Mouse (Mus musculus) thymus, postnatal 4 days (tissue): ENCODE data around the gene Cadm3.

ENCODE experiments used
- DNase-seq: peaks from one replicate; pipeline ENCODE4 v3.0.0; 2021

The Cadm3 gene

DNA sequence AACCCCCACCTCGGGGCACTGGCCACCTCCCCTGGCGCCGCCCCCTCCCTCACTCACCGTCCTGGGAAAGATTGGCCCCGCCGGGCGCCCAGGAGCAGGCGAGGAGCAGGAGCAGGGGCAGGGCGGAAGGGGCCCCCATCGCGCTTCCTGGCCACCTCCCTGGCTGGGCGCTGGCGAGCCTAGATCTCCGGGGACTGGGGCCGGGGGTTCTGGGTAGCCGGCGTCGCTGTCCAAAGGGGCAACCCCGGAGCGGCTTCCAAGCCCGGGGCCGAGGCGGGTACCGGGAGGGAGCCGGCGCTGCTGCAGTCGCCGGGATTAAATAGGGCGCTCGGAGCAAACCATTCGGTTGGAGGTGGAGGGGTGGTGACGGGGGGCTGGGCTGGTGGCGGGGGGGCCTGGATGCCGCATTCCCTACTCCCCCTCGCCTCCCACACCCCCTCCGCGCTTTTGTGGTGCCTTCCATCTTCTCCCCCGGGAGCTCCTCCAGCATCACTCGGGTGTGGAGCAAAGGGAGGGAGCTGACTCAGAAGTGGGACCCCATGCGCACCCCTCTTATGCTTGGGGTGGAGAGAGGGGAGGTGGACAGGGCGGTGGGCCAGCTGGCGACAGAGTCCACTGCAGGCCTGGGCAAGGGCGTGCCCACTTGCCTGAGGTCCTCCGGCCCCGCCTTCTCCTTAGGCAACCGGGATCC is at the start of gene Cadm3:
Cadm3 (minus strand) TSS at position 340 of the 691 bp plus-strand sequence.
- no peak for DNase-seq

DNA sequence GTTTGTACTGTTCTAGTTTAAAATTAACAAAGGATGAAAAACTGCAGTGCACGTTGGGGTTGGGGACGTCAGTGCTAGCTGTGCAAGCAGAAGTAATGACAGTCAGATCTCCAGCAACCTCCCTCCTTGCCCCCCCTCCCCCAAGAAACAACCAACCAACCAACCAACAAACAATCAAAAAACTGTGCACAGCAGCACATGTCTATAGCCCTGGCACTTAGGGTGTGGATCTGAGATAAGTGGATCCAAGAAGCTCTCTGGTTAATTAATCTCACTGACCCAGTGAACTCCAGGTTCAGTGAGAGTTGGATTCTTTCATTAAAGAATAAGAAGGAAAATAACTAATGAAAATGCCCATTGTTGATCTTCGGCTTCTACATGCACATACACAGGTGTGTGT is 47.1 kb upstream of the Cadm3 start:
- DNase-seq, result no peak

DNA sequence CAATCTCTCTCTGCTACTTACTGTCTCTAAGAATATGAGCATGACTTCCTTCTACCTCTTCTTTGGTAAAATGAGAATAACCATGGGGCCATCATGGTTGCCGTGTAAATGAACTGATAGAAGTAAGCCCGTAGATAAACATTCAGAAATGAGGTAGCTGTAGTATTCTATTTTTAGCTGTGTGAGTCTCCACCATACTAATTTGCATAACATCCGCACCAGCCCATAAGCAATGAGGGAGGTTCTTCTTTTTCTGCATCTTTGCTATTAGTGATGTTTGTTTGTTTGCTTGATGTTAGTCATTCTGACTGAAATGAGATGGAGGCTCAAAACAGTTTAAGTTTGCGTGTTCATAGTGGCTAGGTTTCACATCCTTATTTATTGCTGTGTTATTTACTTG is 44.4 kb upstream of the Cadm3 start:
- DNase-seq, result no peak

DNA sequence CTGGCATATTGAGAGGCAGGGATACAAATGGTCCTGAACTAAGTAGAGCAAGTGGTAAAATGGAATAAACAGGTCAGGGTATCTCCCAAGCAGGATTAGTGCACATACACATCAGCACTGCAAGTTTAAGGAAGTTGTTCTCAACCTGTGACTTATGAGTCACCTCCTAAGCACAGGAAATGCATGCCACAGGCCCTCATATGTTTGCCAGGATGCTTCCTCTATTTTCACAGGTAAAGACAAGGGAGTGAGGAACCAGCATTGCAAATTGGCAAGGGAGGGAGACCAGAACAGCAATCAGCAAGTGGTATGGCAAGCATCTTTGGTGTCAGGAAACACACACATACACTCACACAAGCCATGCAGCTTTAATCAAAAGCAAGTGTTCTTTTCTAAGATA is 41.6 kb upstream of the Cadm3 start:
- no peak for DNase-seq

DNA sequence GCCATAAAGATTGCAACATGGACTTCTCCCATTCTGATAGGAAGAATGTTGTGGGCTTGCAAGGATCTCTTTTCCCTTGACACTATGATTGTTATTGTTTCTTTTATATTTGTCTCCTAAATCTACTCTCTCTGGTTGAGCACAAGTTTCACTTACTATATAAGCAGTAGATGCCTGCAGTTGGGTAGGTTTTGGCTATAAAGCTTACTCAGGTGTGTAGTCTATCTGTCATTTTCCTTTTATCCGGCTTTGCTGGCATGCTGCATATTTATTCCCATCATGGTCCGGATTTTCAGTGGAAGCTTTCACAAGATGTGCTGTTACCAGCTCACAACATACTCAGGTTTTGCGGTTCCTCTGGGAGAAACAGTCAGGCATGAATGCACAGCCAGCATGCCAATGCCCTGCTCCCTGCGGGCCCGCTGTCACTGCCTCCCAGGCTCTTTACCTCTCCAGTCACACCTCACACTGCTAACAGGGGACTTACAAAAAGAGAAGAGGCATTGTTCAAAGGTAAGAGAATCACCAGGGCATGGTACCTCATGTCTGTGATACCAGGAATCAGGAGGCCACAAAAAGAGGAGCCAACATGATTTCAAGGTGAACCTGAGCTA is 37.3 kb upstream of the Cadm3 start:
- no peak for DNase-seq

DNA sequence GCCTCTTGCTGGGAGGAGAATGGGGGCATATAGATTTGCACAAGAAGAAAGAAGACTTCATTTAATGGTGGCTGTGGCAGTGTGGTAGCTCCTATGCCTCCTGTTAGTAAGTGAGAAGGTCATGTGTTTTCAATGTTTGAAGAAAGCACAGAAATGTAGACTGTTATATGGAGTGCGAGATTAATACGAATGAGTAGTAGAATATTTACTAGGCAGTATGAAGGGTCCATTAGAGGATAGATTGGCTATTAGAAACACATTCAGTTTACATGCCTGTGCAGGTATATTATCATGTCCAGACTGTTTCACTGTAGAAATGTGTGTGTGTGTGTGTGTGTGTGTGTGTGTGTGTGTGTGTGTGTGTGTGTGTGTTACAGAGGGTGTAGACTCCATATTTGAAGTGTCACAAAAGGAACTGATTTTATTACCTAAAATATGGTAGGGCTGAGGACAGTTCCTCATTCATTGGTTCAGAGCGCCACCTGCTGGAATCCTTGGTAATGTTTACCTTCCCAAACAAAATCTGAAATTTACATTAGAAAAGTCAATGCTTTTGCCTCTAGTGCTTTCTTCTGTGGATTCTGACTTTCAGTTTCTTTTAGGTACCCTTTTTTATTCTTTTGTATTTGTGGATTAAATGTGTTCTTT is 31.0 kb upstream of the Cadm3 start:
- peak; percentile 85 for DNase-seq

DNA sequence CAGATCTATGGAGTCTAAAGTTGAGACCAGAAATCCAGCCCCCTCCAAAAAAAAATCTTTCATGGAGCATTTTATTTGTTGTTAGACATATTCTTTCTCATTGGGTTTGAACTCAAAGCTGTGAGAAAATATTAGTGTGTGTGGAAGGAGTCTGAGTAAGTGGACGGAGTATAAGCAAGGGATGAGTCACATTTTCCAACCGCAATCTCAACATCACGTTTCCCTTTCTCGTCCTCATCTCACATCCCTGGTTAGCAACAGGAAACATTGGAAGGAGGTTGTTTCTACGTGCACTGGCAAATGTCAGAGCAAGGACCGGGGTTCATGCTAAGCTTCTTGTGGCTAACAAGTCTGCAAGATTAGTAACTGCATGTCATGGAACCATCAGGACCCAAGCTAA is 24.3 kb upstream of the Cadm3 start:
- DNase-seq, result no peak

DNA sequence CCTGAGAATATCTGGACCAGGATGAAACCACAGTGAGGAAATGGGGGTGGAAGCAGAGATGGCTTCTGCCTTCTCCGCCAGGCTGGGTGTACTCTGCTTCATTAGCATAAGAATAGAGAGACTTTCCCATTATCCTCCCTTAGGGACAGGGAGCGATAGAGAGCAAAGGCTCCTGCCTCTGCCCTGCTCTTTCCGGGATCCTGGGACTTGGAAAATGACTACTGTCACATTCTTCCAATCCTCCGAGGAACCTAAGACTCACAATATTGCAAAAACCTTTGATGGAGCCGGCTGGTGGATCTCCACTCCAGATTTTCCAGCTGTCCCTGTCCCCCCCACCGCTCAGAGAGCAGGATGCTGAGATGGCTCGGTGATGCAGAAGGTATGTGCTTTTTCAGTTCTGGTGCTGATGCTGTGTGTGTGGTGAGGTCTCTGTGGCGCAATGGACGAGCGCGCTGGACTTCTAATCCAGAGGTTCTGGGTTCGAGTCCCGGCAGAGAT is 22.5 kb upstream of the Cadm3 start:
- no peak for DNase-seq

DNA sequence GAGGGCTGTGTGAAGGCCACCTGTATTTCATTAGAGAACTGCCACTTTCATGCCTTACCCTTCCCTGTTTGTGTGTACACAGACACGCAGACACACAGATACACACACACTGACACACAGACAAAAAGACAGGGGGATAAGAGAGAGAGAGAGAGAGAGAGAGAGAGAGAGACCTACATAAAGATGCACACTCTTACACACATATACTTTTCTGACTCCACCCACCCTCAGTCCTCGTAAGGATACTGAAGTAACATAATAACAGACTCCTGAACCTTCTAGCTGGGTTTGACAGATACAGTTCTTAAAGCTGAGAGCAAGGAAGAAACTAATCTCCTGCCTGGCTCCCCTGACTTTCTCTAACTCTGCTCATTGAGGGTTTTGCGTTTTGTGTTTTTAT is 21.9 kb upstream of the Cadm3 start:
- DNase-seq, result no peak

DNA sequence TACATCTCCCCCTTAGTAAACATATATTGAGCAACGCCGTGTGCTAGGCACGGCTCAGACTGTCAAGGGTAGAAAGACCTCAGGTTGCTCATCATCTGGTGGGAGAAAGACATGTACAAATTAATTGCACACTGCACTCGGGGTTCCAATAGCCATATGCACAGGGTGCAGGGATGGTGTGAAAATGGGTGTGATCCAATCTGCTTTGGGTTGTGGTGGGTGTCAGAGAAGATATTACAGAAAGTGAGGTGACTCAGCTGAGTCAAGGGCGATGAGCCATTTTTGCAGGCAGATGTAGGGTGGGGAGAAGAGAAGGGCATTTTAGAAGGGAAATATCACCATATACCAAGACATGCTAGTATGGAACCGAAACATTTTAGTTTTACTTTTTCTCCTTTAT is 13.9 kb upstream of the Cadm3 start:
- no peak for DNase-seq

DNA sequence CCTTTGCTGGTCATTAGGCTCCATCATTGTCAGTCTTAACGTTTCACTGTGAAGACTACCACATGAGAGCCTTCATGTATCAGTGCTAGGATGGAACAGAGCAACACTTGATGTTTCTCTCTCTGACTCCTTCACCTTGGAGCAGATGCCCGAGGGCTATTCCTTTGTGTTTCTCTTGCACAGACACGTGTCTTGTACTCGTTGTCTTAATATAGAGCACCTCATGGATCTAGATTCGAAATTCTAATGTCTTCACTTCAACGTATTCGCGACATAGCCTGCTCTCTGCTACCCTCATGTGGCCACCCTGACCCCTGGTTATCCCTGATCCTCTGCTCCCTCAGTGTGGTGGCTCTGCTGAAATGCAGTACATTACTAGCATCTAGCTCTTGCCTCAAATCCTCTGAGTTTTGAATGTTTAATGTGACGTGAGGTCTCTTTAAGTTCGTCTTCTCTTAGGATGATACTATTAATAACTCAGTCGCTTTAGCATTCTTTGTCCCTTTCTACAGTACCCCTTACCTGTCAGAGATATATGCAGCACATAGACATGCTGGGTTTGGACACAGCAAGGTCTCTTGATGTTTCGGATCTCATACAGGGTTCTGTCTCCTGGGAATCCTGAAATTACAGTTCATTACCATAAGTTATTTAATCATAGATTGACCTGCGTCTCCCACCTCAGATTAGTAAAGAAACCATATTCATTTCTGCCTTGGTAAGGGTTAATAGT is 10.1 kb upstream of the Cadm3 start:
- peak; percentile 56 for DNase-seq

DNA sequence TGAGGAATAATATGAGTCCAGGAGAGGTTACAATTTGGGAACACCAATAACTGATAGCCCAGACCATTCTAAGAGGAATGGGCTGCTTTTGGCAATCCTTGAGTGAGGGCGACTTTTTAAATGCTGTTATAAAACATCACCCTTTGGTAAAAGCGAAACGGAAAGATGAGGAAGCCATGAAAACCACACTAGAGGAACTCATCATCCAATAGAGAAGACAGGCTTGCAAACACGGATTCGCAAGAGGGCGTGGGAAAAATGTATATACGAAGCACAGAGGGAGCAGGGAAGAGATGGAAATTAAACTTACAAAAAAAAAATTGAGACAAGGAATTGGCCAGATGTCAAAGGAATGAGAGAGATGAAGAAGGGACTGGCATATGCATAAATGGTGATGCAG is 6.5 kb upstream of the Cadm3 start:
- DNase-seq, result no peak

DNA sequence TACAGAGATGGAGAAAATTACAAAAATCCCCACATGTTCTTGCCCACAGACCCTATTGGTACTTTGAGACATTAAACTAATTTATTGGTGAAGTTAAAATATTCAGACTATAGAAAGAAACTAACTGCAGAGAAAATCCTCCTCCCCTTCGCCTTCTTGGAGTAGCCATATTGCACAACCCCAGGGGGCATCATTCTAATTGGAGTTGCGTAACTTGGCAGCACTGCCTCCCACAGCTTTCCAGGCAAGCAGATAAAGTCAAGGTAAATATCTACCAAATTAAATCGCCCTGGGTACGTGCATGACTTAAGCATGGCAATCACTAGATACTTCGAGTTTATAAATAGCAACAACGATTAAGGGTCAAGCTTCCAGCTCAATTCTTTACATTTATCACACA is 4.1 kb upstream of the Cadm3 start:
- DNase-seq, result no peak

DNA sequence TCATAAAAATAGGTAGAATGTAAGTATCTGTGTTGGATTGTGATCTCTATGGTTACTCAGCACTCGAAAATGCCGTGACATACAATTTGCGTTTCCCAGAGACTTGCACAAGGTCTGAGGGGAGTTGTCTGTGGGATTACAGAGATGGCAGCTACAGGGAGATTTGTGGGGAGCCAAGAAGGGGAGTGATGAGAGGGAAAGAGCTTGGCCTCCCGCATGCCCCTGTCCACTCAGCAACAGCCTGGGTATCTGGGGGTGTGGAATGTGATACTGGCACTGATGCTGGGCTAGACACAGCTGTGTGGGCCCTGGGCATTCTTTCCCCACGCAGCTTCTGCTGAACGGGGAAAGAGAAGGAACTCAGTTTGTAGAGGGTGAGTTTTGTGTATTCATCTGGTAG is 3.0 kb upstream of the Cadm3 start:
- DNase-seq, result no peak

DNA sequence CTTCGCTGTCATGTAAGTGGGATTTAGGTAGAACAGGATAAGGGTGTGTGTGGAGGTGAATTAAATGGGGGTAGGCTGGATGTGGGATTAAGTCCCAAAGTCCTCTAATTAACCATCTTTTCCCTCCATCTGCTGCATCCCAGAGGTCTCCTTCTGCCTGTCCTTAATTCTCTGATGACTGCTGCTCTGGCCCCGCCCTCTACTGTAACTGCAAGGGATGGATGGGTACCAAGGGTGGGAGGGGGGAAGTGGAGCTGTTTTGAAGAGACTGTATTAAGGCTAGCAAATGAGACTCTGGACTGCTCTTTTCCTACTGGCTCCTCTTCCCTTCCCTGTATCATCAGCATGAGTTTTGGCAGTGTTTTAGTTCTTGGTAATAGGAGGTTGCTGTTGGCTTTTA is 2.1 kb upstream of the Cadm3 start:
- no peak for DNase-seq

DNA sequence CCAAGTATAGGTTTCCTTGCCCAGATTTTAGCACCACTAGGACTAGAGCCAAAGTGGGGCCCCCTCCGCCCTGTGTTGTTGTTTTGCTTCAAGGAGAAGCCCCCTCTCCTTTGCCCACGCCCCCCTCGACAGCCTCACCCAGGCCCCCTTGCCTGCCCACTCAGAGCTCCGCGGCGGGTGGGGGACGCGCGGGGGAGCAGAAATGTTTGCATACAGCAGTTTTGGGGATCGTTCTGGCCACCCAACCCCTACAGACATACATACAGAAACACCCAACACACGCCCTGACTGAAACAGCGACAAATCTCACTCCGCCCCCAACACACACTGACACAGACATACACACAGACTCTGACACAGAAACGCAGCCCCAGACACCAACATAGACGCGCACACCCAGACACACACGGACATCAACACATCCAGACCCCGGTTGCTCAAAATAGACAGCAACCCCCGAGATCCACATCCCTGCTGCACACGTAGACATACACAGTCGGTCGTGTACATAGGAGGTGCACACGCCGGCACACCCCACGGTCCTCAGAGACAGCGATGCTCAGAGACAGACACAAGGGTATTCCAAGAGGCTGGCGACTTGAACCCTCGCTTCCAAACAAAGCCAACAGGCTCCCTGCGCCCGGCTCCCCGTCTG is 667 bp downstream of the Cadm3 start:
- DNase-seq, result no peak

DNA sequence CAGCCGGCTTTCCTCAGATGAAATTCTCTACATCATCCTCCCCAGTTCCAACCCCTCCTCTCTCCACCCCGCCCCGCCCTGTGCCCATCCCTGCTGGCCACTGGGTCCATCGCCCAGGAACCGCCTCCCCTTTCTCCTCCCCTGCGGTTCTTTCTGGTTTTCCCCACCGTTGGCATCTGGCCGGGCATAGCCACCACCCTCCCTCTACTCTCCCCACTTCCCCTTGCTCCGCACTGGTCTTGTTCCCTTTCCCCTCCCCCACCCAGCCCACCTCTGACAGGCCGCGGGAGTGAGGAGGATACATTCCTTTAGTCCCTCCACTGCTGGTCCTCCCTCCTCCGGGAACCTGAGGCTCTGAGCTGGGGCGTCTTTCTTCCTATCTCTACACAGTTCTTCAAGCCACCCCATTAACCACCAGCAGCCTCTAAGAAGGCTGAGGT is 1.5 kb downstream of the Cadm3 start:
- DNase-seq, result no peak

DNA sequence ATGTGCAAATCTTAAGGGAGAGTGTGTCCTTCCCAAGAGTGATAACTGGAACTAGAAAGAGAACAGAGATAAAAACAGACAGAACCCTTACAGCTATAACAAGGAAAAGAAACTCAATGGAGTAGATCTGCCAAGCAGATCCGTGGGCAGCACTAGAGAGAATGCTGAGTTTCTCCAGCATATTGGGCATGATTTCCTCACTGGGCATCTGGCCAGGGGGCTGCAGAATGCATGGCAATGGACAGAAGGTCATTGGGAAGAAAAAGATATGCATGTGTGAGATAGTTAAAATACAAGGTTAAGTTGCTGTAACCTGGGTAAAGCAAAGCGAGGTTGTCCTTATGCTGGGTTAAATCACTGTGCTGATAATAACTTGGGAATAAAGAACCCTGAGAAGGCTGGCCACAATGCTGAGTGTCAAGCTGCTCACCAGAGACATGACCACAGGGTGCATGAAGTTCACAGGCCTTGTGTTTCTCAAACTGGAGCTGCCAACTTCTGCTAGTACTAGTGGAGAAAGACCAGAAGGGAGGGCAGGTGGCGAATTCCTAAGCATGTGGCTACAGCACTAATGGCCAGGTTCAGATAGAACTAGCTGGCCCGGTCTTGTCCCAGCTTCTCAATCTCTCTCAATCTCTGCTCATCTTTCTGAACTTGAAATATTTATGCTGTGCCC is 3.2 kb downstream of the Cadm3 start:
- DNase-seq, result no peak

DNA sequence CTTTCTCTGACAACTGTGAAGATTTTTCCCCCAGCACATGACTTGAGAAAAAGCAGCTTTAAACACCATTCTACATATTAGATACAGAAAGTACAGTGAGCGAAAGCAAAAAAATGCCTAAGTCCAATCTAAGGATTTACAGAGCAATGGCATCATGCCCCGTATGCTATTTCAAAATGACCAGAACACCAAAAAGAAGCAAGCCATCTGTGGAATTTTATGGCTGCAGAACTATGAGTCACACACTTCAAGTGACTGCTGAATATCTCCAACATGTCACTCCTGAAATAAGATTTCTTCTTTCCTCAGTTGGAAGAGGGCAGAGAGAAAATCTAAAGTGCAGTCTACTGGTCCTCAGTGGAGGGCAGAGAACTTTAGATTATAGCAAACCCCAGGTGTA is 4.1 kb downstream of the Cadm3 start:
- DNase-seq, result no peak

DNA sequence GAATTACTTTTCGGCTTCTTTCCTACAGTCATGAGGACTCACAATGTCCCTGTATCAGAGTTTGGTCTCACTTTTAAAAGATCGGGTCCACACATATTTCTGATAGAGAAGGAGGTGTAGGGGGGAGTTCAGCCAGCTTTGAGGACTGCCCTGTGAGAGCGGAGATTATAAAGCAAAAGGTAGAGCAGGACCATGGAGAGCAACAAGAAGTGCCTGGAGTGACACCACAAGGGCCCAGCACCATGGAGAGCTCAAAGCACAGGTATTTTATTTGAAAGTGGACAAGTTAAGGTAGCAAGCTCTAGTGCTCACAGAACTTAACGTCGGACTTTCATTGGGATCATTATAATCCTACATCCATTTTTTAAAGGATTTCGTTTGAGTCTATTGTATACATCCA is 5.8 kb downstream of the Cadm3 start:
- peak; percentile 64 for DNase-seq

DNA sequence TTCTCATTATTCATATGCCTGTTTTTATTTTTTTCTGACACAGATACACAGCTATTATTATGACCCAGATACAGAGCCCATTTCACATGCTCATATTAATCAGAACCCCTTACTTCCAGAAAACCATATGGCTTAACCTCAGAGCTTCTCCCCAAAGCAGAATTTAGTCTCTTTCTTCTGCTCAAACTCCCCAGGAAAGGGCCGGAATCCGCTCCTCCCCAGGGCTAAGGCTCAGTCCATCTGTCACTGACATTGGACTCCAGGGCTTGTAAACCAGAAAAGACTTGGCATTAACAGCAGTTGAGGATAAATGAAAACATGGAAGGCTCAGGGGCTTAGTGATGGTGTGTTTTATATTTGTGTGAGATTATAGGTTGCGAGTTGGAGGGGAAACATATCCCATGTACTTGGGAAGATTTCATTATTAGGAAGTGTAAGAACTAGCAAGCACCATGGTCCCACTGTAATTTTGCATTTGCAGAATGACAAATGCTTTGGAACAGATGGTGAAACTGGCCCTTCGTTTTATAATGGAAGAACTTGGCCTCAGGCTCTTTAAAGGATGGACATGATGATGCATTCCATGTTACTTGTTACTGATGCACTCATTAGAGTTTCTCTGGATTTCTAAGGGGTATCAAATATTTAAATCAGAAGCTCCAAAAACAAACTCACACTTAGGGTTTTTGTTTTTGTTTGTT is 7.8 kb downstream of the Cadm3 start:
- no peak for DNase-seq

DNA sequence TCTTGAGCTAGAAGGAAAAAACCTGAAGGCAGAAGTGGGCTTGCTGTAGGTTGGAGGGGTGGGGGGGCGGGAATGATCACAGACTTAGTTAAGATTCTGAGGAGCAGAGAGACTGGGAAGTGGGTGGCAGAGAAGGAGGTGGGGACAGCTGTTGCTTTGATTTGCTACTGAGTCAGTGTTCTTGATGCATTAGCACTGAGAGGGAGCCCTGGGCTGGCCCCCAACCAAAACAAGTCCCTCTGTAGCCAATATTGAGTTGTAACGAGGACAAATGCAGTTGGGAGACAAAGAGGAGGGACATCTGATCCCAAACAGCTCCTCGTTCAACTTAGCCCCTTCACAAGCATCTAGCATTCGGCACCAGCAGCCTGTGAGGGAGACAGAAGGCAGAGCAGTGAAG is 9.7 kb downstream of the Cadm3 start:
- no peak for DNase-seq
